Mouse (Mus musculus): Measurements from ENCODE around the gene Atg101.
A peak's percentile ranks its signal among the peaks of the same experiment; 100 is the strongest.

DNA sequence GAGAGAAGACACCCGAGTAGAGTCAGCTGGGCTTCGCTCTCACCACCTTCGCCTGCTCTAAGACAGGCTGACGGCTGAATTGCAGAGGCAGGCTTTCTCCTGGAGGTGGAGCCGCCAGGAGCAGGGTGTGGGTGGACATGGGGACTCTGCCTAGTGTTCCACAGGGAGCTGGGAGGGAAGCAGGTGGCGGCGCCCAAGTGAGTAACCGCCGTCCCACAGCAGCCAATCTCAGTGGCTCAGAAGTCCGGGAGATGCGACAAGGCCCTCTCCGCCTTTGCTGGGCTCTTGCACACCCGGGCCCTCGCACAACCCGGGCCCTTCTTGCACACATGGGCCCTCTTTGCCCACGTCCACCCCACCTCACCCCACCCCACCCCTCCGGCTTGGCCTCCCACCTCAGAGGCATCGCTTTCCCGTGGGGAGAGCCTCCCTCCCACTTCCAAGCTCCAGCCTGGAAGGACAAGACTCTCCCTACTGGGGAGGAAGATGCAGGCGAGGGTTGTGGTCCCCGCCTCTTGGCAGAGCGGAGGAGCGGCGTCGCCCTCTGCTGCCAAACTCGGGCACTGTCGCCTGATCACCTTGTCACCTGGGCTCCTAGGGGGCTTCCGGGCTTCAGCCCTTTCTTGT is 45.1 kb upstream of the Atg101 start:
- TF ChIP-seq MAX (IDR thresholded peaks at IDR 0.05; ENCODE audit: low read depth) (no peak), POLR2AphosphoS2 (IDR thresholded peaks at IDR 0.05; ENCODE audit: insufficient read length, low read depth) (no peak), POLR2A (IDR thresholded peaks at IDR 0.05; ENCODE audit: insufficient read length, low read depth) (peak; percentile 15), TCF12 (IDR thresholded peaks at IDR 0.05; ENCODE audit: insufficient read depth, poor library complexity, severe bottlenecking) (no peak), MYOG (IDR thresholded peaks at IDR 0.05; ENCODE audit: control insufficient read depth in 1 of 3, insufficient read depth in 1 of 3, insufficient read length in 2 of 3, low read depth in 2 of 3) (peak in 1 of 3 experiments; percentile 54), SRF (IDR thresholded peaks at IDR 0.05; ENCODE audit: control insufficient read depth, insufficient read length, low read depth) (no peak), E2F4 (IDR thresholded peaks at IDR 0.05; ENCODE audit: insufficient read depth) (no peak)
